Comparison of ENCODE assay signal across 8 mouse cellular contexts in genomic region chr3:138526916-138527666, GRCm38 (mm10). TPM values are rescaled to one million over a fixed set of nuclear protein-coding genes. Genes with fewer than 3 reads are reported as not detected.
A peak's percentile ranks its signal among the peaks of the same experiment; 100 is the strongest.
DNase-seq lines count a peak whose midpoint lies in the region; ATAC-seq lines count a peak whose summit lies in the region.

No protein-coding gene starts in this region.

- H3K9ac ChIP-seq in heart, embryonic 13.5 days, result peak overlapping the region; percentile 99
- peak overlapping the region; percentile 99 for H3K9ac ChIP-seq in liver, embryonic 12.5 days
- peak overlapping the region; percentile 80 for H3K9ac ChIP-seq in stomach, embryonic 15.5 days

- peak; percentile 92 for ATAC-seq in heart, embryonic 13.5 days (ENCODE audit: extremely low read depth, insufficient number of reproducible peaks, low FRiP score, low TSS enrichment)
- peak; percentile 90 for ATAC-seq in liver, embryonic 12.5 days
- peak; percentile 97 for ATAC-seq in stomach, embryonic 15.5 days (ENCODE audit: insufficient read depth, low FRiP score, low read depth)

- H3K4me1 ChIP-seq in brown adipose tissue, adult 24 weeks (ENCODE audit: control insufficient read depth, insufficient read depth, insufficient read length, low read length), result no peaks in the 10 kb centered on the region; the same call in 1 of the 2 replicates
- H3K4me1 ChIP-seq in heart, embryonic 13.5 days, result peaks cover 44% of the 10 kb centered on the region
- peaks cover 50% of the 10 kb centered on the region for H3K4me1 ChIP-seq in liver, embryonic 12.5 days
- H3K4me1 ChIP-seq in stomach, embryonic 15.5 days, result peaks cover 15% of the 10 kb centered on the region

- peak overlapping the region; percentile 80 for H3K27ac ChIP-seq in brown adipose tissue, adult 24 weeks (replicated peaks; ENCODE audit: low read depth, low read length)
- peak overlapping the region; percentile 95 for H3K27ac ChIP-seq in heart, embryonic 13.5 days (replicated peaks)
- H3K27ac ChIP-seq in liver, embryonic 12.5 days, result peak overlapping the region; percentile 91
- peak overlapping the region; percentile 95 for H3K27ac ChIP-seq in stomach, embryonic 15.5 days

- H3K4me2 ChIP-seq in heart, embryonic 13.5 days, result peak overlapping the region; percentile 91
- H3K4me2 ChIP-seq in liver, embryonic 12.5 days, result peak overlapping the region; percentile 98
- peak overlapping the region; percentile 90 for H3K4me2 ChIP-seq in stomach, embryonic 15.5 days

- H3K36me3 ChIP-seq in heart, embryonic 13.5 days, result no peaks in the 10 kb centered on the region
- no peaks in the 10 kb centered on the region for H3K36me3 ChIP-seq in liver, embryonic 12.5 days
- no peaks in the 10 kb centered on the region for H3K36me3 ChIP-seq in stomach, embryonic 15.5 days

- peak overlapping the region; percentile 84 for H3K4me3 ChIP-seq in brown adipose tissue, adult 24 weeks (ENCODE audit: insufficient read depth, low read depth, low read length)
- peak overlapping the region; percentile 84 for H3K4me3 ChIP-seq in heart, embryonic 13.5 days
- H3K4me3 ChIP-seq in liver, embryonic 12.5 days, result peak overlapping the region; percentile 99
- peak overlapping the region; percentile 89 for H3K4me3 ChIP-seq in stomach, embryonic 15.5 days (replicated peaks)

- no peaks in the 10 kb centered on the region for H3K27me3 ChIP-seq in heart, embryonic 13.5 days (replicated peaks)
- H3K27me3 ChIP-seq in liver, embryonic 12.5 days (replicated peaks), result no peaks in the 10 kb centered on the region
- no peaks in the 10 kb centered on the region for H3K27me3 ChIP-seq in stomach, embryonic 15.5 days (replicated peaks)

- 1% methylated on average over 69 of the region's 85 CpGs for WGBS in heart, embryonic 13.5 days
- 3% methylated on average over 62 of the region's 85 CpGs for WGBS in liver, embryonic 12.5 days (ENCODE audit: insufficient replicate concordance)
- 1% methylated on average over 80 of the region's 85 CpGs for WGBS in stomach, embryonic 15.5 days

- DNase-seq in CD4-positive, CD25-positive, alpha-beta regulatory T cell, adult 2 months (ENCODE audit: low read depth, low spot score), result peak; percentile 99
- peak; percentile 89 for DNase-seq in fat pad, adult 2 months (ENCODE audit: extremely low read depth, low read depth, low spot score)
- DNase-seq in kidney, postnatal 10 days, result peak; percentile 98
- peak; percentile 98 for DNase-seq in natural killer cell, adult 2 months (ENCODE audit: low spot score in 2 of 2)

- H3K9me3 ChIP-seq in heart, embryonic 13.5 days, result no peaks in the 10 kb centered on the region
- H3K9me3 ChIP-seq in liver, embryonic 12.5 days (replicated peaks), result no peaks in the 10 kb centered on the region
- no peaks in the 10 kb centered on the region for H3K9me3 ChIP-seq in stomach, embryonic 15.5 days

RNA-seq across cellular contexts. Expression of gene Eif4e, which starts 1.1 kb away (rescaled TPM):
- 128 and 136 TPM in 2 replicates for polyA plus RNA-seq in brown adipose tissue, adult 24 weeks (2012; ENCODE audit: insufficient read depth, insufficient read length, missing spikeins)
- 226 and 258 TPM in 2 replicates for polyA plus RNA-seq in heart, embryonic 13.5 days (2015; fragmentation: Nextera tagmentation; extraction: Ambion mirVana)
- polyA plus RNA-seq in liver, embryonic 12.5 days (2016; fragmentation: Nextera tagmentation; extraction: Ambion mirVana), result 251 and 254 TPM in 2 replicates
- 295 and 313 TPM in 2 replicates for polyA plus RNA-seq in stomach, embryonic 15.5 days (2015; fragmentation: Nextera tagmentation; extraction: Ambion mirVana)

RNA-seq across cellular contexts. Expression of gene Metap1, which starts 37.8 kb away (rescaled TPM):
- polyA plus RNA-seq in brown adipose tissue, adult 24 weeks (2012; ENCODE audit: insufficient read depth, insufficient read length, missing spikeins), result 21.0 and 21.7 TPM in 2 replicates
- polyA plus RNA-seq in heart, embryonic 13.5 days (2015; fragmentation: Nextera tagmentation; extraction: Ambion mirVana), result 34.0 and 38.0 TPM in 2 replicates
- 31.8 and 33.1 TPM in 2 replicates for polyA plus RNA-seq in liver, embryonic 12.5 days (2016; fragmentation: Nextera tagmentation; extraction: Ambion mirVana)
- polyA plus RNA-seq in stomach, embryonic 15.5 days (2015; fragmentation: Nextera tagmentation; extraction: Ambion mirVana), result 46.1 and 48.1 TPM in 2 replicates

Comparison
In these comparisons a context has a peak if more than half of its experiments do, and no peak if none do; other contexts are left out.
1. Peak in every context shown above with its lines: DNase-seq, ATAC-seq, H3K4me3 ChIP-seq and H3K27ac ChIP-seq.